Mouse (Mus musculus): ENCODE measurements around the gene Spata45. TPM values are rescaled to one million over a fixed set of nuclear protein-coding genes. Genes with fewer than 3 reads are reported as not detected.
A peak's percentile ranks its signal among the peaks of the same experiment; 100 is the strongest.

Spata45 gene
- polyA plus RNA-seq, 1 experiment = not detected

- H3K4me3 ChIP-seq (ENCODE audit: insufficient read depth, low read length) = peak overlapping the region; percentile 86
- peaks cover 12% of the 10 kb centered on the region for H3K4me1 ChIP-seq (ENCODE audit: control insufficient read depth, insufficient read depth, low read length)
- H3K27ac ChIP-seq (ENCODE audit: insufficient read depth, low read depth, low read length) = peak overlapping the region; percentile 51
- TF ChIP-seq CTCF (IDR thresholded peaks at IDR 0.05; ENCODE audit: low read depth, low read length) (no peak), POLR2A (IDR thresholded peaks at IDR 0.05; ENCODE audit: borderline replicate concordance, low read depth, low read length) (no peak)
Observed at GRCm38 (mm10) chr1:191062241-191062780, 25.9 kb downstream of the Spata45 start.

- TF ChIP-seq CTCF (IDR thresholded peaks at IDR 0.05; ENCODE audit: low read depth, low read length) = no peak
- no peak for TF ChIP-seq POLR2A (IDR thresholded peaks at IDR 0.05; ENCODE audit: borderline replicate concordance, low read depth, low read length)
- Histone ChIP-seq H3K4me3 (ENCODE audit: insufficient read depth, low read length) (peak within 1 kb of the TSS; percentile 86), H3K4me1 (ENCODE audit: control insufficient read depth, insufficient read depth, low read length) (peaks cover 12% of the 10 kb centered on the region), H3K27ac (ENCODE audit: insufficient read depth, low read depth, low read length) (peak within 1 kb of the TSS; percentile 51)
Observed at GRCm38 (mm10) chr1:191062781-191063485, 26.5 kb downstream of the Spata45 start, which contains the start of the genes Tatdn3 and Nsl1. Tatdn3 (minus strand) TSS chr1:191062932. Nsl1 (plus strand) TSS chr1:191063012.

GRCm38 (mm10) chr1:191063700-191064099 lies 27.3 kb downstream of the Spata45 start:
- peaks cover 12% of the 10 kb centered on the region for H3K4me1 ChIP-seq (ENCODE audit: control insufficient read depth, insufficient read depth, low read length)
- H3K4me3 ChIP-seq (ENCODE audit: insufficient read depth, low read length) = peak overlapping the region; percentile 86
- H3K27ac ChIP-seq (ENCODE audit: insufficient read depth, low read depth, low read length) = no peak overlapping the region
- TF ChIP-seq CTCF (IDR thresholded peaks at IDR 0.05; ENCODE audit: low read depth, low read length) = no peak
- no peak for TF ChIP-seq POLR2A (IDR thresholded peaks at IDR 0.05; ENCODE audit: borderline replicate concordance, low read depth, low read length)

- Histone ChIP-seq H3K27ac (ENCODE audit: insufficient read depth, low read depth, low read length) (no peak overlapping the region), H3K4me1 (ENCODE audit: control insufficient read depth, insufficient read depth, low read length) (peaks cover 13% of the 10 kb centered on the region), H3K4me3 (ENCODE audit: insufficient read depth, low read length) (no peak overlapping the region)
- TF ChIP-seq POLR2A (IDR thresholded peaks at IDR 0.05; ENCODE audit: borderline replicate concordance, low read depth, low read length) (no peak), CTCF (IDR thresholded peaks at IDR 0.05; ENCODE audit: low read depth, low read length) (no peak)
Observed at GRCm38 (mm10) chr1:191064535-191064934, 28.1 kb downstream of the Spata45 start.

- TF ChIP-seq POLR2A (IDR thresholded peaks at IDR 0.05; ENCODE audit: borderline replicate concordance, low read depth, low read length) (no peak), CTCF (IDR thresholded peaks at IDR 0.05; ENCODE audit: low read depth, low read length) (no peak)
- peaks cover 13% of the 10 kb centered on the region for H3K4me1 ChIP-seq (ENCODE audit: control insufficient read depth, insufficient read depth, low read length)
- no peak overlapping the region for H3K4me3 ChIP-seq (ENCODE audit: insufficient read depth, low read length)
- H3K27ac ChIP-seq (ENCODE audit: insufficient read depth, low read depth, low read length) = no peak overlapping the region
Observed at GRCm38 (mm10) chr1:191065188-191065587, 28.7 kb downstream of the Spata45 start.

- Histone ChIP-seq H3K27ac (ENCODE audit: insufficient read depth, low read depth, low read length) (no peak overlapping the region), H3K4me1 (ENCODE audit: control insufficient read depth, insufficient read depth, low read length) (peaks cover 36% of the 10 kb centered on the region), H3K4me3 (ENCODE audit: insufficient read depth, low read length) (no peak overlapping the region)
- 0 out of 2 replicates have a peak, but pooled peaks have one; percentile 25 for TF ChIP-seq CTCF (IDR thresholded peaks at IDR 0.05; ENCODE audit: low read depth, low read length)
- TF ChIP-seq POLR2A (IDR thresholded peaks at IDR 0.05; ENCODE audit: borderline replicate concordance, low read depth, low read length) = no peak
Observed at GRCm38 (mm10) chr1:191068377-191068776, 31.9 kb downstream of the Spata45 start.

GRCm38 (mm10) chr1:191070259-191070658 lies 33.8 kb downstream of the Spata45 start:
- TF ChIP-seq CTCF (IDR thresholded peaks at IDR 0.05; ENCODE audit: low read depth, low read length) (no peak), POLR2A (IDR thresholded peaks at IDR 0.05; ENCODE audit: borderline replicate concordance, low read depth, low read length) (no peak)
- H3K27ac ChIP-seq (ENCODE audit: insufficient read depth, low read depth, low read length) = no peak overlapping the region
- peaks cover 47% of the 10 kb centered on the region for H3K4me1 ChIP-seq (ENCODE audit: control insufficient read depth, insufficient read depth, low read length)
- H3K4me3 ChIP-seq (ENCODE audit: insufficient read depth, low read length) = no peak overlapping the region

- Histone ChIP-seq H3K4me3 (ENCODE audit: insufficient read depth, low read length) (no peak overlapping the region), H3K27ac (ENCODE audit: insufficient read depth, low read depth, low read length) (peak overlapping the region; percentile 48), H3K4me1 (ENCODE audit: control insufficient read depth, insufficient read depth, low read length) (peaks cover 51% of the 10 kb centered on the region)
- TF ChIP-seq POLR2A (IDR thresholded peaks at IDR 0.05; ENCODE audit: borderline replicate concordance, low read depth, low read length) = no peak
- TF ChIP-seq CTCF (IDR thresholded peaks at IDR 0.05; ENCODE audit: low read depth, low read length) = no peak
Observed at GRCm38 (mm10) chr1:191071613-191072012, 35.2 kb downstream of the Spata45 start.

- Histone ChIP-seq H3K4me3 (ENCODE audit: insufficient read depth, low read length) (peak overlapping the region; percentile 14; the same call in 1 of the 2 replicates), H3K4me1 (ENCODE audit: control insufficient read depth, insufficient read depth, low read length) (peaks cover 51% of the 10 kb centered on the region), H3K27ac (ENCODE audit: insufficient read depth, low read depth, low read length) (peak overlapping the region; percentile 90)
- TF ChIP-seq CTCF (IDR thresholded peaks at IDR 0.05; ENCODE audit: low read depth, low read length) (no peak), POLR2A (IDR thresholded peaks at IDR 0.05; ENCODE audit: borderline replicate concordance, low read depth, low read length) (no peak)
Observed at GRCm38 (mm10) chr1:191072329-191072913, 36.0 kb downstream of the Spata45 start.

GRCm38 (mm10) chr1:191073001-191073400 lies 36.6 kb downstream of the Spata45 start:
- TF ChIP-seq CTCF (IDR thresholded peaks at IDR 0.05; ENCODE audit: low read depth, low read length) (no peak), POLR2A (IDR thresholded peaks at IDR 0.05; ENCODE audit: borderline replicate concordance, low read depth, low read length) (no peak)
- peaks cover 51% of the 10 kb centered on the region for H3K4me1 ChIP-seq (ENCODE audit: control insufficient read depth, insufficient read depth, low read length)
- H3K4me3 ChIP-seq (ENCODE audit: insufficient read depth, low read length) = peak overlapping the region; percentile 14; the same call in 1 of the 2 replicates
- H3K27ac ChIP-seq (ENCODE audit: insufficient read depth, low read depth, low read length) = peak overlapping the region; percentile 90

Data from bone marrow macrophage, adult 2 months (primary cell).